Mouse (Mus musculus) adrenal gland, postnatal 14 days (tissue): ENCODE results near the gene B4galt5. TPM values are rescaled to one million over a fixed set of nuclear protein-coding genes. Genes with fewer than 3 reads are reported as not detected.

ENCODE experiments used
- DNase-seq: peaks from one replicate; pipeline ENCODE4 v3.0.0; 2021; ENCODE audit warnings: mixed read lengths
- total RNA-seq: library from RNA; stranded (reverse); gene quantifications from 2 replicates; pipeline ENCODE4 v1.2.3, GENCODE M21; 2021

B4galt5 gene
- total RNA-seq, 1 experiment from 2014 or later, result 75.6 TPM

GRCm38 (mm10) chr2:167358499-167358898 lies 9.5 kb upstream of the B4galt5 start:
- no peak for DNase-seq

- no peak for DNase-seq
Observed at GRCm38 (mm10) chr2:167356885-167357284, 7.9 kb upstream of the B4galt5 start.

- DNase-seq, result no peak
Observed at GRCm38 (mm10) chr2:167354611-167355165, 5.7 kb upstream of the B4galt5 start.

GRCm38 (mm10) chr2:167354046-167354445 lies 5.1 kb upstream of the B4galt5 start:
- DNase-seq, result no peak

GRCm38 (mm10) chr2:167352496-167352895 lies 3.5 kb upstream of the B4galt5 start:
- no peak for DNase-seq

GRCm38 (mm10) chr2:167351371-167351951 lies 2.5 kb upstream of the B4galt5 start:
- no peak for DNase-seq

- no peak for DNase-seq
Observed at GRCm38 (mm10) chr2:167350126-167350650, 1.2 kb upstream of the B4galt5 start.

- peak; percentile 97 for DNase-seq
Observed at GRCm38 (mm10) chr2:167349283-167349936, 427 bp upstream of the B4galt5 start.

GRCm38 (mm10) chr2:167347991-167348375 lies 1.0 kb downstream of the B4galt5 start:
- DNase-seq, result peak; percentile 69

GRCm38 (mm10) chr2:167347361-167347760 lies 1.6 kb downstream of the B4galt5 start:
- DNase-seq, result no peak

GRCm38 (mm10) chr2:167345508-167346164 lies 3.3 kb downstream of the B4galt5 start:
- DNase-seq, result no peak

- DNase-seq, result no peak
Observed at GRCm38 (mm10) chr2:167344871-167345507, 4.0 kb downstream of the B4galt5 start.

- peak; percentile 51 for DNase-seq
Observed at GRCm38 (mm10) chr2:167343369-167344140, 5.4 kb downstream of the B4galt5 start.

- DNase-seq, result no peak
Observed at GRCm38 (mm10) chr2:167342876-167343275, 6.1 kb downstream of the B4galt5 start.

- no peak for DNase-seq
Observed at GRCm38 (mm10) chr2:167337580-167337979, 11.4 kb downstream of the B4galt5 start.

GRCm38 (mm10) chr2:167337214-167337512 lies 11.8 kb downstream of the B4galt5 start:
- DNase-seq, result no peak

GRCm38 (mm10) chr2:167336384-167337213 lies 12.4 kb downstream of the B4galt5 start:
- no peak for DNase-seq

- DNase-seq, result no peak
Observed at GRCm38 (mm10) chr2:167335066-167335465, 13.9 kb downstream of the B4galt5 start.

GRCm38 (mm10) chr2:167334312-167334711 lies 14.7 kb downstream of the B4galt5 start:
- DNase-seq, result no peak

GRCm38 (mm10) chr2:167333450-167333849 lies 15.5 kb downstream of the B4galt5 start:
- DNase-seq, result no peak
